Mouse (Mus musculus) gastrocnemius, adult 2 months (tissue): Measurements from ENCODE around the gene Igsf9. TPM values are rescaled to one million over a fixed set of nuclear protein-coding genes. Genes with fewer than 3 reads are reported as not detected.
A peak's percentile ranks its signal among the peaks of the same experiment; 100 is the strongest.

ENCODE experiments used
- DNase-seq: peaks from one replicate; pipeline ENCODE4 v3.0.0; 2022
- H3K27ac ChIP-seq: fragments of 200-600 bp; 2 replicates; pipeline ENCODE4 v1.8.1; 2022; ENCODE audit warnings: mild to moderate bottlenecking
- H3K4me3 ChIP-seq: fragments of 200-600 bp; 2 replicates; pipeline ENCODE4 v1.8.1; 2022; ENCODE audit warnings: mild to moderate bottlenecking, moderate library complexity
- CTCF ChIP-seq: fragments of 200-600 bp; IDR thresholded peaks from 2 replicates; pipeline ENCODE4 v1.8.1; 2022; ENCODE audit warnings: antibody characterized with exemption, mild to moderate bottlenecking, moderate library complexity
- intact Hi-C: fragments of 180-260 bp; cut with DNase I; formaldehyde crosslinking; loops from one replicate; pipeline ENCODE4 v1.15.1; 2025
- total RNA-seq, 2 experiments: library from RNA; stranded (reverse); gene quantifications; 2 replicates each; pipeline ENCODE4 v1.2.3; 2021

The Igsf9 gene
- total RNA-seq, 2 experiments from 2014 or later = 0.67 TPM; not detected in 1

GRCm38 (mm10) chr1:172489585-172490250 lies 8.1 kb downstream of the Igsf9 start:
- DNase-seq = no peak
- intact Hi-C loops = loop anchor here (1.0 to 10.0 kb wide), 2 partner anchors 77 to 445 kb away; no protein-coding TSS in a partner anchor
- no peak for TF ChIP-seq CTCF
- H3K4me3 ChIP-seq = peak overlapping the region; percentile 63
- peak overlapping the region; percentile 6 for H3K27ac ChIP-seq

GRCm38 (mm10) chr1:172490261-172490661 lies 8.7 kb downstream of the Igsf9 start:
- peak; percentile 89 for DNase-seq
- intact Hi-C loops = loop anchor here (1.0 to 10.0 kb wide), 2 partner anchors 78 to 445 kb away; no protein-coding TSS in a partner anchor
- TF ChIP-seq CTCF = no peak; the same call in none of the 2 replicates
- Histone ChIP-seq H3K4me3 (peak overlapping the region; percentile 63), H3K27ac (peak overlapping the region; percentile 6)

DNA sequence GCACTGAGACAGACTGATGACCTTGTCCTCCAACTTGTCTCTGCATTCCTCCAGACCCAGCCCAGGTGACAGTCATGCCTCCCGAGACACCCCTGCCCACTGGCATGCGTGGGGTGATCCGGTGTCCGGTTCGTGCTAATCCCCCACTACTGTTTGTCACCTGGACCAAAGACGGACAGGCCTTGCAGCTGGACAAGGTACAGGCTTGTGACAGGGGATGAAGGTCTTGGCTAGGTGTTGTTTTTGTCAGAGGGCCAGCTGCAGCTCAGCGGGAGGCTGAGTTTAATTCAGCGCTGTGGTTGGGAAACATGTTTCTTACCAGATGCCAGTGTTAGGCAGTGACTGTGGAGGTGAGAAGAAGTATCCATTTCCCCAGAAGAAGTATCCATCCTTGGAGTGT lies 10.5 kb downstream of the Igsf9 start:
- no peak overlapping the region for H3K27ac ChIP-seq
- H3K4me3 ChIP-seq = no peak overlapping the region
- intact Hi-C loops = loop anchor here (10.0 kb wide), 1 partner anchor 447 kb away; no protein-coding TSS in a partner anchor
- DNase-seq = no peak
- no peak for TF ChIP-seq CTCF

DNA sequence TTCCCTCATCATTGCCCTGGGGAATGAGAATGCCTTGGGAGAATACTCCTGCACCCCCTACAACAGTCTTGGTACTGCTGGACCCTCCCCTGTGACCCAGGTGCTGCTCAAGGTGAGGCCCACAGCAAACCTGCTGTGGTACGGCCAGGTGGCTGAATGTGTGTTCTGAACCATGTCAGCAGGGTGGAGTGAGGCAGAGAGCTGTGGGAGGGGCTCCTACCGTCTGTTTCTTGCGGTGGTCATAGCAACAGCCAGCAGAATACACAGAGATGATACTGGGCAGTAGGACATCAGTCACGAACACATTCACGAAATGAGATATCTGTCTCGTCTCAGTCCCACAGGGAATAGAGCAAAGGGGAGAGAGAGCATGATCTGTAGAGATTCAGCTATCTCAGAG lies 11.9 kb downstream of the Igsf9 start:
- TF ChIP-seq CTCF = no peak
- no peak for DNase-seq
- no peak overlapping the region for H3K27ac ChIP-seq
- intact Hi-C loops = loop anchor here (10.0 kb wide), 1 partner anchor 449 kb away; no protein-coding TSS in a partner anchor
- H3K4me3 ChIP-seq = no peak overlapping the region

GRCm38 (mm10) chr1:172496030-172496429 lies 14.4 kb downstream of the Igsf9 start:
- intact Hi-C loops = loop anchor here (10.0 kb wide), 1 partner anchor 451 kb away; no protein-coding TSS in a partner anchor
- TF ChIP-seq CTCF = no peak
- no peak overlapping the region for H3K27ac ChIP-seq
- no peak overlapping the region for H3K4me3 ChIP-seq
- DNase-seq = no peak

GRCm38 (mm10) chr1:172497428-172497827 lies 15.8 kb downstream of the Igsf9 start:
- TF ChIP-seq CTCF = no peak
- no peak overlapping the region for H3K27ac ChIP-seq
- intact Hi-C loops = loop anchor here (10.0 kb wide), 1 partner anchor 453 kb away; no protein-coding TSS in a partner anchor

GRCm38 (mm10) chr1:172499765-172500441 lies 18.3 kb downstream of the Igsf9 start, which contains the start of gene Tagln2:
Gene Tagln2, plus strand, starts transcription at chr1:172500047.
- TF ChIP-seq CTCF = peak; percentile 31
- H3K4me3 ChIP-seq = peak within 1 kb of the TSS; percentile 92
- intact Hi-C loops = loop anchor here (2.0 to 10.0 kb wide), 2 partner anchors 25 to 455 kb away; no protein-coding TSS in a partner anchor
- peak; percentile 91 for DNase-seq
- peak within 1 kb of the TSS; percentile 91 for H3K27ac ChIP-seq

More at GRCm38 (mm10) chr1:172497428-172497827, 15.8 kb downstream of the Igsf9 start:
- H3K4me3 ChIP-seq = no peak overlapping the region
- DNase-seq = no peak

DNA sequence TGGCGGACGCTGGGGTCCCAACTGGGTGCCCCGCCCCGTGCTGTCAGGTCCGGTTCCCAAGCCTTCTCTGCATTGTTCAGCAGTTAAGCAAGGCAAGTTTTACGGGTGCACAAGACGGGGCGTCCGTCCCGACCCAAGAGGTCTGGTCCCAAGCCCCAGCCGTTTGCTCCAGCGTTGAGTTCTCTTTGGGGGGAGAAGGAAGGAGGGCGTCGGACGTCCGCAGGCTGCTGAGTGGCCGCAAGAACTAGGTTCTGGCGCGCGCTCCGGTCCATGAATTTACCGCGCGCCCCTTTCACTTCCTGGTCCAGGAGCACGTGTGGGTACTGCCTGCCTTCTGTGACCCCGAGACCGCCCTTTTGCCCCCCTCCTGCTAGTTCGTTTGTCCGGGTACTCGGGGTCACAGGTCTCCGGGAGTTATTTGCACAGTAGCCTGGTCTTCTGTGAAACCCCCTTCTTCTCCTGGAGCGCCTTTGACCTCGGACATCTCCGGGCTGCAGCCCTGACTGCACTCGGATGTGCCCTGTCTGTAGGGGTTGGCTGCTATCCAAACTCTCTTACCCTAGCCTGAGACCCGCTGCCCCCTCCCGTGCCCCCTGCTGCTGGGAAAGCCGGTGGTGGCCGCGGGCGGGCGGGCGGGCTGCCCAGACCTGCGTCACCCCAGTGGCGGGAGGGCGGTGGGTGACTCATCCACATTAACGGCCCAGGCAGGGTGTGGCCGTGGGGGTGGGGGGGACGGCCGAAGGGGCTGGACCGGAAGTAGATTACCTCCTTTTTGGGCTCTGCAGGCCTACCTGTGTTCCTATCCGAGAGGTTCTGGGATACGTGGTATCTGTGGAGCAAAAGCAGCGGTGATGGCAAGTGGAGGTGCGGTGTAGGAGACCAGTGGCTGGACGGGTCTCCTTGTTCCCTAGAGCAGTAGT lies 19.1 kb downstream of the Igsf9 start:
- no peak for TF ChIP-seq CTCF
- peak overlapping the region; percentile 92 for H3K4me3 ChIP-seq
- intact Hi-C loops = loop anchor here (2.0 kb wide), 1 partner anchor 24 kb away; no protein-coding TSS in a partner anchor
- H3K27ac ChIP-seq = peak overlapping the region; percentile 91
- peak; percentile 80 for DNase-seq

GRCm38 (mm10) chr1:172501371-172502144 lies 20.0 kb downstream of the Igsf9 start:
- intact Hi-C loops = loop anchor here (2.0 kb wide), 1 partner anchor 23 kb away; no protein-coding TSS in a partner anchor
- no peak for TF ChIP-seq CTCF
- peak overlapping the region; percentile 91 for H3K27ac ChIP-seq

GRCm38 (mm10) chr1:172502145-172503110 lies 20.8 kb downstream of the Igsf9 start:
- intact Hi-C loops = no loop called here
- Histone ChIP-seq H3K27ac (peak overlapping the region; percentile 91), H3K4me3 (peak overlapping the region; percentile 92)
- no peak for TF ChIP-seq CTCF
- no peak for DNase-seq

More at GRCm38 (mm10) chr1:172501371-172502144, 20.0 kb downstream of the Igsf9 start:
- H3K4me3 ChIP-seq = peak overlapping the region; percentile 92
- DNase-seq = peak; percentile 85
